17 mouse cellular contexts compared by ENCODE assay signal in the genomic region with DNA sequence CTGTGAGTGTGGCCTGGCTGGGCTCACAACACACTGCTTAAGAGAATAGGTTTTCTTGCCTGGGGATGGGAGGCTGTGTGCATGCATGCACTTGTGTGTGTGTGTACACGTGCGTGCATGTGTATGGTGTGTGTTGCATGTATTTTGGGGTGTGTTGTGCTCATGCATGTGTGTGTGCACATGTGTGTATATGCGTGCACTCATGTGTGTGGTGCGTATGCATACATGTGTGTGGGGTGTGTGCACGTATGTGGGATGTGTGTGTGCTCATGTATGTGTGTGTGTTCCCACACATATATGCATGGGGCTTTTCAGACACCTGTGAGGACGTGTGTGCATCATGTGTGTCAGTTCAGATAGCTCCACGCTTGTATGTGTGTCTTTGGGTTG. TPM values are rescaled to one million over a fixed set of nuclear protein-coding genes. Genes with fewer than 3 reads are reported as not detected.
"Had no signal": no experiment of that assay in that cellular context is flagged by ENCODE, and none has a peak within 500 bp of the region (broad histone marks: within the 10 kb centered on the region; RNA-seq: fewer than 3 reads in every experiment).

No protein-coding gene starts in this region.

- H3K4me3 ChIP-seq: limb, embryonic 15.5 days; liver, embryonic 12.5 days; midbrain, embryonic 13.5 days; myocyte had no signal

- H3K27ac ChIP-seq: kidney, postnatal 0 days; liver, embryonic 12.5 days had no signal

- H3K9ac ChIP-seq: limb, embryonic 15.5 days; liver, embryonic 12.5 days; lung, embryonic 14.5 days; midbrain, embryonic 13.5 days had no signal

- ATAC-seq: liver, embryonic 12.5 days; midbrain, embryonic 13.5 days had no signal

- DNase-seq: kidney, adult 11 months; kidney, adult 9 months; kidney, postnatal 36 days; lung, embryonic 14.5 days; lung, postnatal 10 days; lung, postnatal 4 days; right cerebral cortex, adult 18-20 months; thymus, adult 2 months; thymus, postnatal 25 days had no signal

- H3K4me2 ChIP-seq: limb, embryonic 15.5 days; liver, embryonic 12.5 days; lung, embryonic 14.5 days; midbrain, embryonic 13.5 days had no signal

- H3K9me3 ChIP-seq: limb, embryonic 15.5 days; liver, embryonic 12.5 days; midbrain, embryonic 13.5 days had no signal

- H3K27me3 ChIP-seq: limb, embryonic 15.5 days; liver, embryonic 12.5 days; midbrain, embryonic 13.5 days had no signal

- H3K36me3 ChIP-seq: limb, embryonic 15.5 days; liver, embryonic 12.5 days; midbrain, embryonic 13.5 days had no signal

RNA-seq across cellular contexts. Expression of gene Lgi4, which starts 1.5 kb away (rescaled TPM):
- total RNA-seq: megakaryocyte-erythroid progenitor cell, adult 5-6 weeks had no signal
- polyA plus RNA-seq: myocyte; neural tube, embryonic 14.5 days had no signal

RNA-seq across cellular contexts. Expression of gene Fxyd1, which starts 3.6 kb away (rescaled TPM):
- total RNA-seq: megakaryocyte-erythroid progenitor cell, adult 5-6 weeks had no signal

RNA-seq across cellular contexts. Expression of gene Fxyd7, which starts 9.3 kb away (rescaled TPM):
- total RNA-seq: megakaryocyte-erythroid progenitor cell, adult 5-6 weeks had no signal
- polyA plus RNA-seq: myocyte had no signal

RNA-seq across cellular contexts. Expression of gene Fxyd3, which starts 15.9 kb away (rescaled TPM):
- total RNA-seq: left cerebral cortex, postnatal 14 days; megakaryocyte-erythroid progenitor cell, adult 5-6 weeks had no signal
- polyA plus RNA-seq: neural tube, embryonic 14.5 days had no signal
